Mouse (Mus musculus): Measurements from ENCODE around the gene Os9. TPM values are rescaled to one million over a fixed set of nuclear protein-coding genes. Genes with fewer than 3 reads are reported as not detected.
A peak's percentile ranks its signal among the peaks of the same experiment; 100 is the strongest.
"Not testable (repeated sequence)": the region's sequence is repeated elsewhere in the genome, so short reads cannot be mapped to it uniquely, and the experiment has no call there.

Gene Os9
- total and polyA plus RNA-seq, 3 experiments: 24.4 to 25.6 (median 25.1) TPM

GRCm38 (mm10) chr10:127065981-127066380, 55.0 kb downstream of the Os9 start:
- no peak for DNase-seq
- Histone ChIP-seq H3K4me3 (no peak overlapping the region), H3K79me2 (replicated peaks; ENCODE audit: control insufficient read depth, insufficient read depth, low read length) (no peaks in the 10 kb centered on the region), H3K4me1 (ENCODE audit: control insufficient read depth, insufficient read depth, low read length) (peaks cover 9% of the 10 kb centered on the region), H3K36me3 (ENCODE audit: control insufficient read depth, insufficient read depth, low read length) (no peaks in the 10 kb centered on the region), H3K9ac (ENCODE audit: low read depth, low read length) (no peak overlapping the region), H3K27me3 (ENCODE audit: control insufficient read depth, insufficient read depth, low read length) (no peaks in the 10 kb centered on the region), H3K27ac (no peak overlapping the region)
- intact Hi-C loops (cut with DNase I): loop anchor here (10.0 kb wide), 1 partner anchor 1679 kb away; the partner anchor contains the start of genes Dgka and Pym1
- 45% methylated on average over 9 of the region's 9 CpGs for WGBS
- TF ChIP-seq EP300 (IDR thresholded peaks at IDR 0.05; ENCODE audit: insufficient read depth, low read depth, low read length) (no peak), CTCF (IDR thresholded peaks at IDR 0.05) (no peak), POLR2A (IDR thresholded peaks at IDR 0.05; ENCODE audit: insufficient read depth, low read depth, low read length) (no peak)

- Histone ChIP-seq H3K27ac (peak overlapping the region; percentile 94), H3K27me3 (ENCODE audit: control insufficient read depth, insufficient read depth, low read length) (no peaks in the 10 kb centered on the region), H3K4me3 (peak overlapping the region; percentile 77), H3K4me1 (ENCODE audit: control insufficient read depth, insufficient read depth, low read length) (peaks cover 8% of the 10 kb centered on the region), H3K36me3 (ENCODE audit: control insufficient read depth, insufficient read depth, low read length) (no peaks in the 10 kb centered on the region), H3K9ac (ENCODE audit: low read depth, low read length) (peak overlapping the region; percentile 79), H3K79me2 (replicated peaks; ENCODE audit: control insufficient read depth, insufficient read depth, low read length) (no peaks in the 10 kb centered on the region)
- WGBS: 11% methylated on average over 37 of the region's 37 CpGs
- TF ChIP-seq EP300 (IDR thresholded peaks at IDR 0.05; ENCODE audit: insufficient read depth, low read depth, low read length): no peak
- no peak for TF ChIP-seq POLR2A (IDR thresholded peaks at IDR 0.05; ENCODE audit: insufficient read depth, low read depth, low read length)
- no peak for TF ChIP-seq CTCF (IDR thresholded peaks at IDR 0.05)
- intact Hi-C loops (cut with DNase I): loop anchor here (10.0 kb wide), 1 partner anchor 1681 kb away; the partner anchor contains the start of genes Dgka and Pym1
- no peak for DNase-seq
These were observed 56.7 kb downstream of the Os9 start for GRCm38 (mm10) chr10:127063913-127064870.

GRCm38 (mm10) chr10:127063239-127063872, 57.6 kb downstream of the Os9 start, which contains the start of gene Cdk4:
Cdk4 (plus strand) TSS chr10:127063534.
- H3K9ac ChIP-seq (ENCODE audit: low read depth, low read length): peak within 1 kb of the TSS; percentile 79
- H3K36me3 ChIP-seq (ENCODE audit: control insufficient read depth, insufficient read depth, low read length): no peaks in the 10 kb centered on the region
- intact Hi-C loops (cut with DNase I): loop anchor here (10.0 kb wide), 1 partner anchor 1681 kb away; the partner anchor contains the start of genes Dgka and Pym1
- H3K4me1 ChIP-seq (ENCODE audit: control insufficient read depth, insufficient read depth, low read length): peaks cover 6% of the 10 kb centered on the region
- WGBS: under 1% methylated on average over 46 of the region's 46 CpGs
- no peaks in the 10 kb centered on the region for H3K27me3 ChIP-seq (ENCODE audit: control insufficient read depth, insufficient read depth, low read length)
- peak; percentile 97 to 99 for DNase-seq
- 0 out of 2 replicates have a peak, but pooled peaks have one; percentile 2 for TF ChIP-seq CTCF (IDR thresholded peaks at IDR 0.05)
- peak; percentile 75; the same call in 1 of the 2 replicates for TF ChIP-seq EP300 (IDR thresholded peaks at IDR 0.05; ENCODE audit: insufficient read depth, low read depth, low read length)
- TF ChIP-seq POLR2A (IDR thresholded peaks at IDR 0.05; ENCODE audit: insufficient read depth, low read depth, low read length): peak; percentile 44; the same call in 1 of the 2 replicates
- no peaks in the 10 kb centered on the region for H3K79me2 ChIP-seq (replicated peaks; ENCODE audit: control insufficient read depth, insufficient read depth, low read length)
- H3K27ac ChIP-seq: peak within 1 kb of the TSS; percentile 94
- H3K4me3 ChIP-seq: peak within 1 kb of the TSS; percentile 77

GRCm38 (mm10) chr10:127062503-127062902, 58.4 kb downstream of the Os9 start:
- no peaks in the 10 kb centered on the region for H3K36me3 ChIP-seq (ENCODE audit: control insufficient read depth, insufficient read depth, low read length)
- TF ChIP-seq EP300 (IDR thresholded peaks at IDR 0.05; ENCODE audit: insufficient read depth, low read depth, low read length) (no peak), POLR2A (IDR thresholded peaks at IDR 0.05; ENCODE audit: insufficient read depth, low read depth, low read length) (no peak), CTCF (IDR thresholded peaks at IDR 0.05) (no peak)
- H3K79me2 ChIP-seq (replicated peaks; ENCODE audit: control insufficient read depth, insufficient read depth, low read length): no peaks in the 10 kb centered on the region
- 51% methylated on average over 5 of the region's 5 CpGs for WGBS
- intact Hi-C loops (cut with DNase I): loop anchor here (10.0 kb wide), 1 partner anchor 1682 kb away; the partner anchor contains the start of genes Dgka and Pym1
- H3K4me3 ChIP-seq: no peak overlapping the region
- no peak for DNase-seq
- H3K27me3 ChIP-seq (ENCODE audit: control insufficient read depth, insufficient read depth, low read length): no peaks in the 10 kb centered on the region
- H3K4me1 ChIP-seq (ENCODE audit: control insufficient read depth, insufficient read depth, low read length): peaks cover 6% of the 10 kb centered on the region
- no peak overlapping the region for H3K27ac ChIP-seq
- H3K9ac ChIP-seq (ENCODE audit: low read depth, low read length): no peak overlapping the region

- not testable (repeated sequence) for DNase-seq; H3K9ac ChIP-seq (ENCODE audit: low read depth, low read length); H3K36me3 ChIP-seq (ENCODE audit: control insufficient read depth, insufficient read depth, low read length); H3K4me1 ChIP-seq (ENCODE audit: control insufficient read depth, insufficient read depth, low read length); H3K4me3 ChIP-seq; H3K27ac ChIP-seq; H3K79me2 ChIP-seq (replicated peaks; ENCODE audit: control insufficient read depth, insufficient read depth, low read length); H3K27me3 ChIP-seq (ENCODE audit: control insufficient read depth, insufficient read depth, low read length)
- intact Hi-C loops (cut with DNase I): loop anchor here (10.0 kb wide), 1 partner anchor 1683 kb away; the partner anchor contains the start of genes Dgka and Pym1
- 84% methylated on average over 4 of the region's 4 CpGs for WGBS
These were observed 58.8 kb downstream of the Os9 start for GRCm38 (mm10) chr10:127062101-127062500.
